Mouse (Mus musculus): ENCODE measurements around the gene Wdcp. TPM values are rescaled to one million over a fixed set of nuclear protein-coding genes. Genes with fewer than 3 reads are reported as not detected.
A peak's percentile ranks its signal among the peaks of the same experiment; 100 is the strongest.
"Not testable (repeated sequence)": the region's sequence is repeated elsewhere in the genome, so short reads cannot be mapped to it uniquely, and the experiment has no call there.

Wdcp gene
- total RNA-seq (2021), result 10 to 100 TPM in 1 of 2 experiments, 1 to 10 TPM in 1; 9.3 to 11.4 TPM

- DNase-seq, result peak; percentile 89
Measured at GRCm38 (mm10) chr12:4842890-4843597, at the start of gene Wdcp. Gene Wdcp (plus strand): TSS chr12:4843303.

GRCm38 (mm10) chr12:4793718-4794117, 49.4 kb upstream of the Wdcp start:
- peak; percentile 27 for DNase-seq

DNA sequence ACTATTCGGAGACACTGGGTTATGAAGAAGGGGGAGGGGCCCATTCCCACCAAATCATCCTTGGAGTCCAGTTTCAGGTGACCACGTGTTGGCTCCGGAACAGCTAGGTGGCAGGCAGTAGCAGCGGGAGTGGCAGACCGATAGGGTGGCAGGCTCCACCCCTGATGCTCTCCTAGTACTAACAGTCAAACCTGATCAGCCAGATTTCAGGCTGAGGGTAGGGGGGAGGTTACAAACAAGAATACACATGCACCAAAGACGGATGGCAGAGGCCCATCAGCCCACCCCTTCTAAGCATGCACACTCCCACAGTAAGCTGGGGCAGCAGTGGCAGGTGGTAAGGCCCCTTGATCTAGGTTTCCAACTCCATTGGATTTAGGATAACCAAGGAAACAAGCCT, 45.6 kb upstream of the Wdcp start:
- not testable (repeated sequence) for DNase-seq

DNA sequence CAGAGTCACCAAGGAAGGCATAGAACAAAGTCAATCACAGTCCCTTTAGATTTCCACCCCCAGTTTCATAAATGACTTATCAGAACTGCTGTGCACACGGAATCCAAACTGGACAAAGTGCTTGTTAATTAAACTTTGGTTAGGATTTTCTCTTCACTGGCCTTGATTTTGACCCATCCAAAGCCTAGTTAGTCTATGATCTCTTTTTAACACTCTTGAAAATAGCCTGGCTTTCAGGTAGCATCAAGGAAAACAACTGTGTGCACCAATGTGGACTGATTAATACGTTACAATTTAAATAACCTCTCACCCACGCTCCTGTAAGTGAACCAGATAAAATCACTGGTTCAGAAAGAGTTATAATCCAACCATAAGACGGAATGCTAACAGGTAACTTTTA, 32.1 kb upstream of the Wdcp start:
- no peak for DNase-seq

DNA sequence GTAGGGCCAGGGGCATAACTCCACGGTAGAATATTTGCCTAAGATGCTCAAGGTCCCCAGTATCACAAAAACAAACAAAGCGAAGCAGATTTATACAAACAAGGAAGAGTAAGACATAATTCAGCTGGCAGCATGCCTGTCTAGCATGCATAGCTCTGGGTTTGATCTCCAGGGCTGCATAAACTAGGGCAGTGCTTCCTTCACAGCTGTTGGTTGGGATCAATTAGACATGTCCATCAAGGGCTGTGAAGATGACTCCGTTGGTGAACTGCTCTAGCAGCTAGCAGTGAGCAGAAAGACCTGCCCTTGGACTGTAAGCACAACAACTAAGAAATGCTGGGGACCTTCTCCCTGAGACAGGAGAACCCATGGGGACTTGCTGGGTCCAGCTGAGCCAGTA, 31.4 kb upstream of the Wdcp start:
- no peak for DNase-seq

GRCm38 (mm10) chr12:4813636-4814035, 29.5 kb upstream of the Wdcp start:
- peak; percentile 32 for DNase-seq

DNA sequence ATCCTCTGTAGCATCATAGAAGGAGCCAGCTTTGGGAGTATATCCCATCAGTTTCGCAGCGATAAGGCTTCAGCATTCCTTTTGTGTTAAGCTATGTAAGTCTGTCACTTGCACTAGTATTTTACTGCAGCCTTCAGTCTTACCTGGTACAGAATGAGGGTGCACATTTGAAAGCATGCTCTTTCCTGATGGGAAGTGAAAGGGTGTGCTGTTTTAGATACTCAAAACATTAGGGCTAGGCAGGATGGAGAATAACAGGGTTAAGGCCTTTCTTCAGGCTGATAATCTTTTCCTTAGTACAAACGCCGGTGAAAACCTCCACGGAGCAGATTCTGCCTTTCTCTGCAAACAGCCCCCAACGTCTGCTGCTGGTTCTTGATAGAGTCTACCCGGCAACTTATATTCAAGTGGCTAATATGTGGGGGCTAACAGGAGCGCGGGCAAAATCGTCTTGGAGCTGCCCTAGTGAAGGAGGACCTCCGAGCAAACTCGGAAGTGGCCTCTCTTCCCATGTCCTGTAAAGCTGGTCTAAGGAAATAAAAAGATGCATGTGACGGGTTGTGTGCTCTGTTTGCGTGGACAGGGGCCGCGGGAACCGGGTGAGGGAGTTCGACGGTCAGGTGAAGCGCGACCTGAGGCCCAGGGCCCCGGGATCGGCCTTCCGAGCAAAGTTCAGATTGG, 26.3 kb upstream of the Wdcp start:
- no peak for DNase-seq

DNA sequence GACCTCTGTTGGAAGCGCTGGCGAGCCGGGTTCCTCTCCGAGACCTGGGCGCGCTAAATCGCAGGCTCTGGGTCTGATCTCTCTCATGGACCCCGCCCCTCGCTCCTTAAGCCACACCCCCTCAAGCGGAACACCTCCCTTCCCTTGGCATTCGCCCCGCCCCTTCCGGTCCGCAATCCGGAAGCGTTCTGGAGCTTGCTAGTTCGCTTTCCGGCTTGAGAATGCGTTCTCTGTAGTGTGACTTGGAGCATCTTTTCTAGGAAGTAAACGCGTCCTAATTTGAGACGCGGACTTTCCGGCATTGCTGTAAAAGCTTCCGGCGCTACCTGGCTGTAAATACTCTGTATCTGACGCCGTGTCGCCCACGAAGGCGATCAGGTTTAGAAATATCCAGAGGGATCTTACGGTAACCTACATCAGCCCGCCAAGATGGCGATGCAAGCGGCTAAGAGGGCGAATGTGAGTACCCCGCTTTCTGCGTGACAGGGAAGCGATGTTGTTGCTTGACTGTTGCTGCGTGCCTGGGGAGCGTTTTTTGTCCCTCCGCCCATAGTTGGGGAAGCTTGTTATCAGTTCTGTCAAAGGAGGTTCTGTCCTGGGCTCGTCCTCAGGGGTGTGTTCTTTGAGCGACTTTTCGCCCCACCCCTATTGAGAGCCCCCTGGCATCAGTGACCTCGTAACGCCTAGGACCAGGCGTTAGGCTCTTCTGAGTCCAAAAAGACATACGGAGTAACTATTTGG, 25.6 kb upstream of the Wdcp start, which contains the start of gene Sf3b6:
Sf3b6 (plus strand) TSS at position 184 of the 741 bp plus-strand sequence.
- peak; percentile 99 for DNase-seq

GRCm38 (mm10) chr12:4827256-4827655, 15.8 kb upstream of the Wdcp start:
- DNase-seq, result no peak

DNA sequence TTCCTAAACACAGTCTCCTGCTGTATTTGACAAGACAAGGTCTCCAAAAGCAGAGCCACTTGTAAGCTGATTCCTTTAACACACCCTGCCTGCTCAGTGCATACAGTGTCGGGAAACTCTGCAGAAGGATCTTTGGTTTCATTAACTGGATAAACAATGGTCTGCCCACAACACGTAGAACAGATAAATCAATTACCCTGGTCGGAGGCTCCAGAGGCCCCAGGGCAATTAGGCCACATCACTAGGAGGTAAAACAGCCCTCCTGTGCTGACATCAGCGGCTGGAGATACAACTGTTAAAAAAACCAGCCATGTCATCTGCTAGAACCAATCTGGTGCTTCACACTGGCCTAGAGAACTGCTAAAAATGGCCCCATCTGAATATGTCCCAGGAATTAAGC, 6.1 kb upstream of the Wdcp start:
- DNase-seq, result no peak

- DNase-seq, result no peak
Measured at GRCm38 (mm10) chr12:4840010-4840409, 3.1 kb upstream of the Wdcp start.

DNA sequence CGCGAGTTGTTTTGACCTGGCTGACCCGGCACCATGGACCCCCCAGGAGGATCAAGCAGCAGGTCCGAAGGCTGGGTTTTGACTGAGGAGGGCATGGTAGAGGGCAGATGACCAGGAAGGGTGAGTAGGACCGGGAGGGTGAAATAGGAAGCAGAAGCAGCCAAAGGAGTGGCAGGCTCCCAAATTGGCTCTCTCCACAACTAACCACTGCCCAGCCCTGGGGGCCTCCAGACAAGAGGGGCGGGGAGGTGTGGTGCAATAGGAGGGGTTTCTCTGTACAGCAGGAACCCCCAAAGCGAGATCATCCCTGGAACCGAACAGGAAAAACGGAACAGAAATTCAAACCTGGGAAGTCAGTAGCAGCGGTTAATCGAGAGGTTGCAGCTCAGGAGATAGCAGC, 2.4 kb upstream of the Wdcp start:
- DNase-seq, result peak; percentile 18

- DNase-seq, result peak; percentile 60
Measured at GRCm38 (mm10) chr12:4841392-4841887, 1.7 kb upstream of the Wdcp start, which contains the start of gene Fkbp1b. Gene Fkbp1b (minus strand): TSS chr12:4841591.

DNA sequence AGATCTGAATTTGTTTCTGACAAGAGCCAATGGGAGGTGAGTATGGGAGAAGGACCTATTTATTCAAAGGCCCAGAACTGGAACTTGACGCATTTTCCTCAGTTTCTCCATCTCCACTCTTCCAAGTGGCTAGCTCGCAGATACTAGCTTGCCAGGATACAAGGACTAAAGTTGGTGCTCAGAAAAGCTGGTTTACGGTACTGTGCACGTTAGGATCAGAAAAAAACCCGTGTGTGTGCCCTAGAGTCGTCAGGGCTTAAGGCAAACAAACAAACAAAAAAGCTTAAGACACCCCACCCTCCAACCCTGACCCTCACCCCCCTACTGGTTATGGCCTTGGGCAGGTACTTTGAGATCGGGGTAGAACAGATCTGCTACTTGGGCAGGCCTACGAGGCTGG, 647 bp upstream of the Wdcp start:
- no peak for DNase-seq

DNA sequence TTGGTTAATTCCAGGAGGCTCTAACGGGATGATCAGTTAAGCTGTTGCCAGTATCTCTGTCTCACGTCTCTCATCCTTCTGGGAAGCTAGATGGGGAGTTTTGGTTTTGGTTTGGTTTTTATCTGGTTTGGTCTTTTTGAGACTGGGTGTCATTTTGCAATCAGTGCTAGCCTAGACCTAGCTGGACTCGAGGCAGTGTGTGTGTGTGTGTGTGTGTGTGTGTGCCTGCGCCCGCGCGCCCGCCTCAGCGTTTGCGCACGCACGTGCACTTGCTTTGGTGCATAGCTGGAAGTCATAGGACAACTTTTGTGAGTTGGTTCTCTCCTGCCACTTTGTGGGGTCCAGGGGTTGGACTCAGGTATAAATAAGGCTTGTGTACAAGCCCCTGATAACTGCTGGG, 638 bp downstream of the Wdcp start:
- peak; percentile 44 for DNase-seq

DNA sequence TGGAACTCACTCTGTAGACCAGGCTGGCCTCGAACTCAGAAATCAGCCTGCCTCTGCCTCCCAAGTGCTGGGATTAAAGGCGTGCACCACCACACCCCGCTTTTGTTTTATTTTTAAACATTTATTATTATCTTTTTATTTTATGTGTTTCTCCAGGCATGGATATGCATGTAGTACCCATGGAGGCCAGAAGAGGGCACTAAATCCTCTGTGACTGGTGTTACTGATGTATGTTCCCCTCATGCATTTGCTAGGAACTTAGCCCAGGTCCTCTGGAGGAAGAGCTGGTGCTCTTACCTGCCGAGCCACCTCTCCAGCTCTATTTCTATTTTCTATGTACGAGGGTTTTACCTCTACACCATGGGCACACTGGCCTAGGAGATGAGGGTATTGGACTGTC, 13.1 kb downstream of the Wdcp start:
- no peak for DNase-seq

- no peak for DNase-seq
Measured at GRCm38 (mm10) chr12:4856834-4857233, 13.7 kb downstream of the Wdcp start.

DNA sequence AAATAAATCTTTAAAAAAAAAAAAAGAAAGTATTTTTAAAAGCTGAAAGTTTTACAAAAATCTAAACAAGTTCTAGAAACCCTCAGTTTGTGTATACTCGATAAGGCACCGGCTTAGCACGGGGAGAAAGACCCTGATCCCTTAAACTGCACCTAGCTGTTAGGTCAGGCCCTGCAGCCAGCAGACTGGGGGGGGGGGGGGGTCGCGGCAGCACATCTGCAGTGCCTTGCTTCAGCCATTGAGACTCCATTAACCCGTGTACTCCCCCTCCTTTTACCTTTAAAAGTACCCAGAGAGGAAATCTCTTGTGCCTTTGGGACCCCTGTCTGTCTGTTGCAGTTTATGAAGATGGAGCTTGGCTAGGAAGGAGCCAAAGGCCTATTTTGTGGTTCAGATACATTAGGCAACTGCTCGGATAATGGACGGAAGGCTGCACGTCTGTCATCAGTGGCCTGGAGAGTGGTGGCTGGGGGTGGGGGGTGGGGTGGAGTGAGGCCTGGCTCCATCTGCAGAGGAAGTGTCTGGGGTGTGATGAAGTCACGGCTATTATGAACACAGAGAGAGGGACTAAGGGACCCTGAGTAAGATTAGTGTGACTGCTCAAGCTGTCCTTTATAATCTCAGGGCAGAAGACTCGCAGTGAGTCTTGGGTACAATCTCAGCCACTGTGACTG, 16.3 kb downstream of the Wdcp start:
- DNase-seq, result no peak

- DNase-seq, result no peak
Measured at GRCm38 (mm10) chr12:4862672-4863071, 19.6 kb downstream of the Wdcp start.

- peak; percentile 60 for DNase-seq
Measured at GRCm38 (mm10) chr12:4863654-4864337, 20.7 kb downstream of the Wdcp start.

DNA sequence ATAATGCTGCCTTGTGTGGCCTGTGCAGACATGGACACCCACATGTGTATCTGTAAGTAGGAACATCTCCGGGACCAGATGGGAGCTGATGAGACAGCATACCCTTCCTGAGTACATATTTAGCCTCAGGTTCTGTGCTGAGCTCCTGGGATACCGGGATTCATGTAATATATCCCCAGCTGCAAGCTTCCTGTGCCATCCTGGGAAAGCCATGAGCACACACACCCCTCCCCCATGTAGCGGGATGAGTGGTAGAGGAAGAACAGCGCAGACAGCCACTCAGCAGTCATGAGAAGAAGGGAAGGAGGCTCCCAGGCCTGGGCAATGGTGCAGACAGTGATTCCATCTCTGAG, 21.2 kb downstream of the Wdcp start:
- no peak for DNase-seq

GRCm38 (mm10) chr12:4868924-4869323, 25.8 kb downstream of the Wdcp start:
- DNase-seq, result no peak
